Mouse (Mus musculus) retina, adult 2 months (tissue): Measurements from ENCODE around the gene Elmo3.

Source experiments
- DNase-seq: peaks from one replicate; pipeline ENCODE4 v3.0.0-alpha.2; 2012; ENCODE audit warnings: low read depth, low spot score

The Elmo3 gene

GRCm38 (mm10) chr8:105298351-105299252, 6.8 kb upstream of the Elmo3 start:
- no peak for DNase-seq

- DNase-seq = no peak
Measured at GRCm38 (mm10) chr8:105299962-105300361, 5.4 kb upstream of the Elmo3 start.

GRCm38 (mm10) chr8:105303396-105303795, 2.0 kb upstream of the Elmo3 start:
- no peak for DNase-seq

GRCm38 (mm10) chr8:105303874-105304273, 1.5 kb upstream of the Elmo3 start:
- no peak for DNase-seq

GRCm38 (mm10) chr8:105304325-105305210, 833 bp upstream of the Elmo3 start:
- no peak for DNase-seq

GRCm38 (mm10) chr8:105306146-105306691, 818 bp downstream of the Elmo3 start:
- DNase-seq = no peak

GRCm38 (mm10) chr8:105307670-105308069, 2.3 kb downstream of the Elmo3 start:
- no peak for DNase-seq

- DNase-seq = no peak
Measured at GRCm38 (mm10) chr8:105308428-105308827, 3.0 kb downstream of the Elmo3 start.

GRCm38 (mm10) chr8:105309142-105309847, 3.9 kb downstream of the Elmo3 start:
- no peak for DNase-seq

GRCm38 (mm10) chr8:105310118-105310517, 4.7 kb downstream of the Elmo3 start:
- no peak for DNase-seq

- DNase-seq = no peak
Measured at GRCm38 (mm10) chr8:105311718-105312117, 6.3 kb downstream of the Elmo3 start.

GRCm38 (mm10) chr8:105312891-105313481, 7.6 kb downstream of the Elmo3 start:
- no peak for DNase-seq

- no peak for DNase-seq
Measured at GRCm38 (mm10) chr8:105313622-105314402, 8.4 kb downstream of the Elmo3 start.

GRCm38 (mm10) chr8:105315073-105315769, 9.8 kb downstream of the Elmo3 start:
- no peak for DNase-seq

- DNase-seq = no peak
Measured at GRCm38 (mm10) chr8:105317941-105318340, 12.5 kb downstream of the Elmo3 start.

- no peak for DNase-seq
Measured at GRCm38 (mm10) chr8:105318662-105319190, 13.3 kb downstream of the Elmo3 start.

- no peak for DNase-seq
Measured at GRCm38 (mm10) chr8:105323183-105323582, 17.8 kb downstream of the Elmo3 start.

- DNase-seq = no peak
Measured at GRCm38 (mm10) chr8:105325641-105326093, 20.3 kb downstream of the Elmo3 start.

GRCm38 (mm10) chr8:105326141-105326672, 20.8 kb downstream of the Elmo3 start, which contains the start of the genes Lrrc29 and Tmem208:
Gene Lrrc29 (minus strand): TSS chr8:105326278.
Gene Tmem208 (plus strand): TSS chr8:105326354.
- peak; percentile 84 for DNase-seq
